Mouse (Mus musculus) forebrain, embryonic 15.5 days (tissue): Measurements from ENCODE around the gene Insyn1. TPM values are rescaled to one million over a fixed set of nuclear protein-coding genes. Genes with fewer than 3 reads are reported as not detected.

Experiments
- ATAC-seq: fragments of 200-750 bp; cut with Nextera tagmentation; replicated peaks from 2 replicates; pipeline ENCODE4 v1.8.0; 2017; ENCODE audit warnings: mild to moderate bottlenecking, moderate TSS enrichment, moderate library complexity
- H3K27ac ChIP-seq: fragments of 300-500 bp; sonication (generic); replicated peaks from 2 replicates; pipeline ENCODE4 v1.5.1; 2015; ENCODE audit warnings: mild to moderate bottlenecking, inconsistent platforms
- H3K27me3 ChIP-seq: fragments of 300-500 bp; sonication (generic); 2 replicates; pipeline ENCODE4 v1.6.1; 2015; ENCODE audit warnings: inconsistent platforms
- H3K36me3 ChIP-seq: fragments of 300-500 bp; sonication (generic); 2 replicates; pipeline ENCODE4 v1.6.1; 2015; ENCODE audit warnings: mild to moderate bottlenecking, inconsistent platforms
- H3K4me1 ChIP-seq: fragments of 300-500 bp; sonication (generic); 2 replicates; pipeline ENCODE4 v1.6.1; 2015; ENCODE audit warnings: inconsistent platforms
- H3K4me2 ChIP-seq: fragments of 300-500 bp; sonication (generic); replicated peaks from 2 replicates; pipeline ENCODE4 v1.6.1; 2015; ENCODE audit warnings: mild to moderate bottlenecking, inconsistent platforms
- H3K4me3 ChIP-seq: fragments of 300-500 bp; sonication (generic); 2 replicates; pipeline ENCODE4 v1.5.1; 2015; ENCODE audit warnings: mild to moderate bottlenecking, inconsistent platforms
- H3K9ac ChIP-seq: fragments of 300-500 bp; sonication (generic); replicated peaks from 2 replicates; pipeline ENCODE4 v1.6.1; 2015; ENCODE audit warnings: mild to moderate bottlenecking, inconsistent platforms
- H3K9me3 ChIP-seq: fragments of 300-500 bp; sonication (generic); 2 replicates; pipeline ENCODE4 v1.6.1; 2016; ENCODE audit warnings: inconsistent platforms
- WGBS: fragments of 180-500 bp; shearing (Covaris S2); methylation state at CpG from one replicate; pipeline ENCODE4 v1.1.7; 2015; ENCODE audit warnings: mixed read lengths; 5-methylcytosine and 5-hydroxymethylcytosine counted together
- polyA plus RNA-seq: library from polyadenylated mRNA; unstranded; fragments of >200 nt; fragmentation: Nextera tagmentation; extraction: Ambion mirVana; gene quantifications from 2 replicates; pipeline ENCODE4 v1.2.1, GENCODE M21; 2015

The Insyn1 gene
- polyA plus RNA-seq, 1 experiment from 2014 or later, result 6.7 TPM

DNA sequence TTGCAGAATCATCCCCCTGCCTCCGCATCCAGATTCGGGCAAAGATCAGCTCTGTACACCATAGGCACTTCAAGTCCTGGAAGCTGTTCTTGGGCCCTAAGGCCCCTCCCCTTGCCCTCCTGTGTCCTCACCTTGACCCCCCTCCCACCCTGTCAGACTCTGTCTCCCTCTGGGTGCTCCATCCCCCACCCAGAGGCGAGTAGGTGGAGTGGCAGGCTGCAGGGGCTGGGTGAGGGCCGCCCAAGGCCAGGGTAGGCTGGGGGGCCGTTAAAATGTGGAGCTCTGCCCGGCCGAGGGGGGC lies 1.4 kb downstream of the Insyn1 start:
- Histone ChIP-seq H3K9me3 (no peaks in the 10 kb centered on the region), H3K4me2 (peak overlapping the region; percentile 96), H3K9ac (peak overlapping the region; percentile 81), H3K27me3 (no peaks in the 10 kb centered on the region), H3K4me1 (peaks cover 37% of the 10 kb centered on the region), H3K36me3 (no peaks in the 10 kb centered on the region), H3K4me3 (peak overlapping the region; percentile 72), H3K27ac (peak overlapping the region; percentile 92; the same call in 1 of the 2 replicates)
- peak; percentile 12; the same call in 1 of the 2 replicates for ATAC-seq
- 9% methylated on average over 7 of the region's 7 CpGs for WGBS

DNA sequence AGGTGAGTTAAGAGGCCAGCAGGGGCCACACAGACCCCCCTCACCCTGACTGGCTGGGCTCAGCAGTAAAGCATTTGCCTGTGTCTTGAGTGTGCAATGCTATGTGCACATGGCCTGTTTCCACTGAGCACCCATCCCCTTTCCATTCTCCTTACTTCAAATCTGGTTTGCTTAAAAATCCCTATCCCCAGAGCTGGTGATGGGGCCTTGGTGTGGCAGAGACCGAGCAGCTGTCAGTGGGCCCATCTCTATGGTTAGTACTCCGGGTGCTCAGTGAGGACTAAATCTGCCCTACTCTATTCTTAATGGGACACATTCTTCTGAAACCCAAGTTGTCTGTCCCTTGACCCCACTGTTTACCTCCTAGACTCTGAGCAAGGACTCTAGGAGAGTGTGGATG lies 2.0 kb downstream of the Insyn1 start:
- no peaks in the 10 kb centered on the region for H3K9me3 ChIP-seq
- no peak for ATAC-seq
- H3K4me3 ChIP-seq, result peak overlapping the region; percentile 72
- 64% methylated on average over 2 of the region's 2 CpGs for WGBS
- no peaks in the 10 kb centered on the region for H3K27me3 ChIP-seq
- peak overlapping the region; percentile 96 for H3K4me2 ChIP-seq
- peaks cover 37% of the 10 kb centered on the region for H3K4me1 ChIP-seq
- peak overlapping the region; percentile 81; the same call in 1 of the 2 replicates for H3K9ac ChIP-seq
- H3K27ac ChIP-seq, result no peak overlapping the region
- H3K36me3 ChIP-seq, result no peaks in the 10 kb centered on the region

DNA sequence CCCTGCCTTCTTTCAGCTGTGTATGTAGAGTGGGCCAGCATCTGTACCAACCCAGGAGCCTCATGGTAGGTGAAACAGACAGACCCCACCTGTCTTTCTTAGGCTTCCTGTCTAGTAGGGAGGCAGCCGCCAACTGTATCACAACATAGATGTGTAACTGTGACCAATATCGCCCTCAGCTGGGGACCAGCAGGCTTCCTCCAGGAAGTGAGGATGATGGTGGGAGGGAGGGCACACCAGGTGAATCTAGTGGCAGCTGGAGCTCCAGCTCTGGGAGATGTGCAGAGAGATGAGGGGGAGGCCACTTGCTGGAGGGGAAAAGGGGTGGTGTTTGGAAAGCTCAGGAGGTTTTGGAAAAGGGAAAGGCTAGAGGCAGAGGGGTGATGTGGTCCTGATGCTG lies 6.6 kb downstream of the Insyn1 start:
- no peak overlapping the region for H3K4me3 ChIP-seq
- H3K4me2 ChIP-seq, result no peak overlapping the region
- peaks cover 4% of the 10 kb centered on the region for H3K36me3 ChIP-seq
- H3K27ac ChIP-seq, result no peak overlapping the region
- H3K4me1 ChIP-seq, result peaks cover 31% of the 10 kb centered on the region
- H3K9me3 ChIP-seq, result no peaks in the 10 kb centered on the region
- WGBS, result 69% methylated on average over 2 of the region's 2 CpGs
- ATAC-seq, result no peak
- H3K9ac ChIP-seq, result no peak overlapping the region
- no peaks in the 10 kb centered on the region for H3K27me3 ChIP-seq

GRCm38 (mm10) chr9:58496470-58497182 lies 8.2 kb downstream of the Insyn1 start:
- H3K4me2 ChIP-seq, result no peak overlapping the region
- H3K9ac ChIP-seq, result no peak overlapping the region
- H3K27ac ChIP-seq, result no peak overlapping the region
- no peaks in the 10 kb centered on the region for H3K27me3 ChIP-seq
- H3K4me1 ChIP-seq, result peaks cover 20% of the 10 kb centered on the region
- 25% methylated on average over 4 of the region's 4 CpGs for WGBS
- no peak for ATAC-seq
- no peaks in the 10 kb centered on the region for H3K9me3 ChIP-seq
- H3K4me3 ChIP-seq, result no peak overlapping the region
- peaks cover 4% of the 10 kb centered on the region for H3K36me3 ChIP-seq

DNA sequence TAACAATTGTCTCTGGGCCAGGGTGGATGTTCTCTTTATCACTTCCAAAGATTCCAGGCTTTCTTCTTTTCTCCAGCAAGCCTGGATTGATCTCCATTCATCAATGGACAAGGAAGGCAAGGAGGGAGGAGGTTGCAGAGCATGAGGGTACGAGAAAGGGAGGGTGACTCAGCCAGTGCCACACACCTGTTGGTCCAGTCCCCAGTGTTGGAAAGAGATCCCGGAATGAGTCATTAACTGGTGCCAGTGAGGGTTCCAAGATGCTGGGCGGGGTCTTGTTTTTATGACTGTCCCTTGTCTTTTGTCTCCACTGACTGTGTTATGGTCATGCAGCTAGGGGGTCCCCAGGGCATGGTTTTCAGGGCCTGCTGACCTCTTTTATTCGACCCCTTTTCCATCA lies 9.5 kb downstream of the Insyn1 start:
- Histone ChIP-seq H3K9me3 (no peaks in the 10 kb centered on the region), H3K9ac (no peak overlapping the region), H3K4me3 (no peak overlapping the region), H3K27ac (no peak overlapping the region), H3K4me2 (no peak overlapping the region), H3K27me3 (no peaks in the 10 kb centered on the region), H3K4me1 (peaks cover 8% of the 10 kb centered on the region), H3K36me3 (peaks cover 4% of the 10 kb centered on the region)
- 76% methylated on average over 4 of the region's 4 CpGs for WGBS
- no peak for ATAC-seq

DNA sequence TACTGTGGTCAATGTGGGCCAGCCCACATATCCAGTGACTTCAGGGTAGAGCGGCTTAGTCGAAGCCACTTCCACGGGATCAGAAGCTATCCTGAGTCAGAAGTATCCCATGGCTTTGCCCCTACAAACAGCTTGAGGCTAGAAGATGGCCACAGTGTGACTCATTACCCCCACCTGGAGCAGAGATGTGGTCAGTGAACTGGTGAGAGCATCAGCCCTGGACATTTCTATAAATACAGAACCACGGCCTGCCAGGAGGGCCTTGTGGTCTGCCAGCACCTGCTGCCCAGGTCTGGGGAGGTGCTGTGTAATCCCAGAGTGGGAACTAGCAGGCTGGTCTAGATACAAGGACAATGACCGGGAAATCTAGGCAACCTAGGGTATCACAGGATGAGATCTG lies 12.5 kb downstream of the Insyn1 start:
- Histone ChIP-seq H3K27me3 (no peaks in the 10 kb centered on the region), H3K27ac (no peak overlapping the region), H3K9ac (no peak overlapping the region), H3K36me3 (peaks cover 4% of the 10 kb centered on the region), H3K4me2 (no peak overlapping the region), H3K4me3 (no peak overlapping the region), H3K4me1 (peaks cover 8% of the 10 kb centered on the region), H3K9me3 (no peaks in the 10 kb centered on the region)
- ATAC-seq, result no peak
- 87% methylated on average over 5 of the region's 5 CpGs for WGBS

DNA sequence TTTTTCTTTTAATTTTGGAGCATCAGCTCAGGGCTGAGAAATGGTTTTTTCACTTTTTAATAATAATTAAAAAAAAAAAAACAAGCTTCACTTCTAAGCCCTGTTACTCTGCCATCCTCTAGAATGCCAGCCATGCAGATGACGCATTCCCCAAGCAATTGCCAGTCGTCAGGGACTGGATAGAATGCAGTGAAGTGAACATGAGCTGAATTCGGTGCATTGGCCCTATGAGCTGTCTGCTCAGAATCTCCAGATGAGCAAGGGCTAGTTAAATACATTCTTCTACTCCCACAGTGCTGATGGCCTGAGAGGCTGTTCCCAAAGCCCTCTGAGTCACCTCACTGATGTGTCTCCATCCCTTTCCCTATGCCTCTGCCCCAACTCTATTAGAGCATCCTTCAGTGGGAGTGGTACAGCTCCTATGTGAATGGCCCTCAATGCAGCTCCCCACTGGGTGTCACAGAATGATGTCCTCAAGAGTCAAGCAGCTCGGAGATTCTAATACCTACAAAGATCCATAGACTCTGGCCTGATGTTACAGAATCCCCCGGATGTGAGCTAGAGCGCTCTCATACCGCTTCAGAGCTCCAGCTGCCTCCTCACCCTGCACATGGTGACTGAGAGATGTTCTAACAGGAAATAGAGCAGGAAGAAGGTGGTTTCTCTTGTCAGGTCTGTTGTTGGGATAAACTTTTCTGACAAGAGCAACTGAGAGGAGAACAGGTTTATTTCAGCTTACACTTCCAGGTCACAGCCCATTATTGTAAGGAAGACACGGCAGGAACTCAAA lies 19.0 kb downstream of the Insyn1 start:
- no peak overlapping the region for H3K4me3 ChIP-seq
- H3K36me3 ChIP-seq, result no peaks in the 10 kb centered on the region
- WGBS, result 81% methylated on average over 8 of the region's 8 CpGs
- H3K9ac ChIP-seq, result no peak overlapping the region
- H3K27me3 ChIP-seq, result no peaks in the 10 kb centered on the region
- no peaks in the 10 kb centered on the region for H3K9me3 ChIP-seq
- no peak overlapping the region for H3K4me2 ChIP-seq
- ATAC-seq, result no peak
- no peak overlapping the region for H3K27ac ChIP-seq
- no peaks in the 10 kb centered on the region for H3K4me1 ChIP-seq

DNA sequence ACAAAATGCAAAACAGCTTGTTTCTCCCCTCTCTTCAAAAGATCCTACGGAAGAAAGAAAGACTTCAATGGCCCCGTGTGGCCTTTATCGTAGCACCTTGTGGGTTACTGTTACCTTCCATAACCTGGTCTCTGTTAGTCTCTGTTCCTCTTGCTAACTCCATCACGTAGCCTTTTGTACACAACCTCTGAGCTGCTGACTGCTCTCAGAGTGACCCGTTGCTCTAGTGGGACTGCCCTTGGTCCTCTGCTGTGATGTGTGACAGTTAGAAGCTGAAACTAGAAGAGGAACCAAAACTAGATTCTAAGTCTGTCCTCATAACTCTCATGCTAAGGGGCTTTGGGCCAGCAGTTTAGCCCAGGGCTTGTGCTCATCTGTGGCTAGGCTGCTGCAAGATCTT lies 22.0 kb downstream of the Insyn1 start:
- H3K9me3 ChIP-seq, result no peaks in the 10 kb centered on the region
- H3K9ac ChIP-seq, result no peak overlapping the region
- 89% methylated on average over 5 of the region's 5 CpGs for WGBS
- H3K4me2 ChIP-seq, result no peak overlapping the region
- peaks cover 2% of the 10 kb centered on the region; the same call in 1 of the 2 replicates for H3K4me1 ChIP-seq
- no peaks in the 10 kb centered on the region for H3K36me3 ChIP-seq
- no peak for ATAC-seq
- H3K27ac ChIP-seq, result no peak overlapping the region
- H3K27me3 ChIP-seq, result no peaks in the 10 kb centered on the region
- H3K4me3 ChIP-seq, result no peak overlapping the region

- H3K9me3 ChIP-seq, result no peaks in the 10 kb centered on the region
- peaks cover 2% of the 10 kb centered on the region; the same call in 1 of the 2 replicates for H3K4me1 ChIP-seq
- no peaks in the 10 kb centered on the region for H3K36me3 ChIP-seq
- 0 out of 2 replicates have a peak overlapping the region, but pooled peaks have one; percentile 1 for H3K27ac ChIP-seq
- H3K9ac ChIP-seq, result no peak overlapping the region
- no peaks in the 10 kb centered on the region for H3K27me3 ChIP-seq
- no peak for ATAC-seq
- no peak overlapping the region for H3K4me2 ChIP-seq
- 27% methylated on average over 5 of the region's 5 CpGs for WGBS
- no peak overlapping the region for H3K4me3 ChIP-seq
These were observed 25.3 kb downstream of the Insyn1 start for GRCm38 (mm10) chr9:58513749-58514148.

DNA sequence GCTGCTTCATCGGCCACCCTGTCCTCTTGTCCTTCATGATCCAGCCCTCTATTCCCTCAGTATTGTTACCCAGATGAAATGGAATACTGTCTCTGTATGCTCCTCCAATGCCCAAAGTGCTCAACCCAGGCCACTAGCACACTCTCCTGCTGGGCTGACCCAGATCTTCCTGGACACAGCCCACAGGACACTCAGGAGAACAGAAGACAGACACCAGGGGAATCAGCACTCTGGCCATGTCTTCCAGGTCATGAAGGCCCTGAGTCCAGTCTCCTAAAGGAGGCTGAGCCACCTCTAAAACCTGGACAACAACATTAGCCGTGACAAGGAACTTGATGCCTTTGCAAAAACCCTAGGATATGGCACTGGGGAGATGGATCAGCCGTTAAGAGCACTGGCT lies 28.1 kb downstream of the Insyn1 start:
- no peak for ATAC-seq
- Histone ChIP-seq H3K4me1 (peaks cover 5% of the 10 kb centered on the region; the same call in 1 of the 2 replicates), H3K27ac (no peak overlapping the region), H3K9me3 (no peaks in the 10 kb centered on the region), H3K9ac (no peak overlapping the region), H3K4me2 (no peak overlapping the region), H3K27me3 (no peaks in the 10 kb centered on the region), H3K36me3 (no peaks in the 10 kb centered on the region), H3K4me3 (no peak overlapping the region)
- WGBS, result 75% methylated on average over 3 of the region's 3 CpGs

- no peaks in the 10 kb centered on the region for H3K36me3 ChIP-seq
- H3K4me1 ChIP-seq, result peaks cover 5% of the 10 kb centered on the region; the same call in 1 of the 2 replicates
- 40% methylated on average over 9 of the region's 9 CpGs for WGBS
- H3K9ac ChIP-seq, result no peak overlapping the region
- no peak overlapping the region for H3K4me2 ChIP-seq
- no peak for ATAC-seq
- no peaks in the 10 kb centered on the region for H3K27me3 ChIP-seq
- no peak overlapping the region for H3K27ac ChIP-seq
- H3K9me3 ChIP-seq, result no peaks in the 10 kb centered on the region
- no peak overlapping the region for H3K4me3 ChIP-seq
These were observed 29.7 kb downstream of the Insyn1 start for GRCm38 (mm10) chr9:58517866-58518750.

- ATAC-seq, result no peak
These were observed 31.6 kb downstream of the Insyn1 start for GRCm38 (mm10) chr9:58519953-58520352.

More at GRCm38 (mm10) chr9:58519953-58520352, 31.6 kb downstream of the Insyn1 start:
- WGBS, result 77% methylated on average over 3 of the region's 3 CpGs
- H3K9me3 ChIP-seq, result no peaks in the 10 kb centered on the region
- H3K27ac ChIP-seq, result no peak overlapping the region
- no peaks in the 10 kb centered on the region for H3K27me3 ChIP-seq
- no peak overlapping the region for H3K9ac ChIP-seq
- H3K36me3 ChIP-seq, result peaks cover 8% of the 10 kb centered on the region; the same call in 1 of the 2 replicates
- no peak overlapping the region for H3K4me3 ChIP-seq
- H3K4me1 ChIP-seq, result peaks cover 3% of the 10 kb centered on the region; the same call in 1 of the 2 replicates
- no peak overlapping the region for H3K4me2 ChIP-seq
